Mouse (Mus musculus) spleen, adult 2 months (tissue): ENCODE data around the gene Zfp385b. TPM values are rescaled to one million over a fixed set of nuclear protein-coding genes. Genes with fewer than 3 reads are reported as not detected.

Source experiments
- DNase-seq, 2 experiments: peaks; one replicate each; pipeline versions ENCODE4 v3.0.0 to v3.0.0-alpha.2; 2012 to 2021; ENCODE audit warnings: low spot score in 2 of 2, low read depth in 1 of 2
- H3K27ac ChIP-seq: fragments of 200-500 bp; 2 replicates; pipeline ENCODE4 v1.5.1; 2012; ENCODE audit warnings: low read length, inconsistent platforms; ENCODE audit not compliant: insufficient read depth
- H3K27me3 ChIP-seq: fragments of 200-500 bp; 2 replicates; pipeline ENCODE4 v1.6.1; 2012; ENCODE audit warnings: mild to moderate bottlenecking, moderate library complexity, low read length, inconsistent platforms; ENCODE audit not compliant: control insufficient read depth, insufficient read depth
- H3K36me3 ChIP-seq: fragments of 200-500 bp; 2 replicates; pipeline ENCODE4 v1.6.1; 2012; ENCODE audit warnings: mild to moderate bottlenecking, low read length, inconsistent platforms; ENCODE audit not compliant: control insufficient read depth, insufficient read depth
- H3K4me1 ChIP-seq: fragments of 200-500 bp; 2 replicates; pipeline ENCODE4 v1.6.1; 2011; ENCODE audit warnings: inconsistent platforms; ENCODE audit not compliant: control insufficient read depth, insufficient read depth, insufficient read length
- H3K4me3 ChIP-seq: fragments of 200-500 bp; 2 replicates; pipeline ENCODE4 v1.5.1; 2011; ENCODE audit warnings: mild to moderate bottlenecking, inconsistent platforms; ENCODE audit not compliant: insufficient read depth, insufficient read length; ENCODE audit errors: extremely low read depth
- CTCF ChIP-seq: fragments of 200-500 bp; IDR thresholded peaks from 2 replicates; pipeline ENCODE4 v1.5.1; 2011; ENCODE audit warnings: mild to moderate bottlenecking, inconsistent platforms; ENCODE audit not compliant: insufficient read depth, insufficient read length, insufficient replicate concordance; ENCODE audit errors: extremely low read depth
- POLR2A ChIP-seq: fragments of 200-500 bp; IDR thresholded peaks from 2 replicates; pipeline ENCODE4 v1.6.1; 2011; ENCODE audit warnings: low read depth, low read length, inconsistent platforms
- WGBS: fragments of 180-500 bp; shearing (Covaris S2); methylation state at CpG from one replicate; pipeline ENCODE4 v1.1.7; 2018; 5-methylcytosine and 5-hydroxymethylcytosine counted together
- polyA plus RNA-seq: library from polyadenylated mRNA; depleted of rRNA; stranded (reverse); fragments of >200 nt; gene quantifications from 2 replicates; pipeline ENCODE4 v1.2.3, GENCODE M21; 2012

Zfp385b gene
- polyA plus RNA-seq, 1 experiment = not detected

GRCm38 (mm10) chr2:77526301-77526700 lies 293.1 kb downstream of the Zfp385b start:
- 65% methylated on average over 5 of the region's 5 CpGs for WGBS
- Histone ChIP-seq H3K36me3 (no peaks in the 10 kb centered on the region), H3K27ac (no peak overlapping the region), H3K4me1 (no peaks in the 10 kb centered on the region), H3K4me3 (no peak overlapping the region), H3K27me3 (no peaks in the 10 kb centered on the region)
- DNase-seq = no peak
- TF ChIP-seq POLR2A (no peak), CTCF (no peak)

- H3K27ac ChIP-seq = no peak overlapping the region
- WGBS = 92% methylated on average over 4 of the region's 4 CpGs
- no peak for DNase-seq
- no peak overlapping the region for H3K4me3 ChIP-seq
- TF ChIP-seq POLR2A (no peak), CTCF (no peak)
- no peaks in the 10 kb centered on the region for H3K4me1 ChIP-seq
- no peaks in the 10 kb centered on the region for H3K36me3 ChIP-seq
- no peaks in the 10 kb centered on the region for H3K27me3 ChIP-seq
These were observed 297.2 kb downstream of the Zfp385b start for GRCm38 (mm10) chr2:77522223-77522622.

- Histone ChIP-seq H3K27ac (no peak overlapping the region), H3K27me3 (no peaks in the 10 kb centered on the region), H3K36me3 (no peaks in the 10 kb centered on the region), H3K4me1 (no peaks in the 10 kb centered on the region), H3K4me3 (no peak overlapping the region)
- no peak for DNase-seq
- TF ChIP-seq POLR2A (no peak), CTCF (no peak)
- WGBS = 6% methylated on average over 14 of the region's 14 CpGs
These were observed 300.1 kb downstream of the Zfp385b start for GRCm38 (mm10) chr2:77519341-77519740.

- TF ChIP-seq CTCF (no peak), POLR2A (no peak)
- Histone ChIP-seq H3K36me3 (no peaks in the 10 kb centered on the region), H3K27ac (no peak overlapping the region), H3K4me3 (no peak overlapping the region), H3K4me1 (no peaks in the 10 kb centered on the region), H3K27me3 (no peaks in the 10 kb centered on the region)
- no peak for DNase-seq
- WGBS = 13% methylated on average over 8 of the region's 8 CpGs
These were observed 300.7 kb downstream of the Zfp385b start for GRCm38 (mm10) chr2:77518693-77519092.

GRCm38 (mm10) chr2:77516606-77517005 lies 302.8 kb downstream of the Zfp385b start:
- TF ChIP-seq POLR2A = no peak
- TF ChIP-seq CTCF = no peak
- no peak overlapping the region for H3K27ac ChIP-seq
- WGBS = 85% methylated on average over 5 of the region's 5 CpGs
- H3K4me1 ChIP-seq = no peaks in the 10 kb centered on the region
- no peak for DNase-seq
- no peaks in the 10 kb centered on the region for H3K27me3 ChIP-seq
- H3K4me3 ChIP-seq = no peak overlapping the region
- no peaks in the 10 kb centered on the region for H3K36me3 ChIP-seq

GRCm38 (mm10) chr2:77515654-77516053 lies 303.8 kb downstream of the Zfp385b start:
- TF ChIP-seq POLR2A = no peak
- no peak for TF ChIP-seq CTCF
- H3K27me3 ChIP-seq = no peaks in the 10 kb centered on the region
- H3K27ac ChIP-seq = no peak overlapping the region
- H3K36me3 ChIP-seq = no peaks in the 10 kb centered on the region
- no peaks in the 10 kb centered on the region for H3K4me1 ChIP-seq
- no peak for DNase-seq
- no peak overlapping the region for H3K4me3 ChIP-seq
- 77% methylated on average over 6 of the region's 6 CpGs for WGBS

- Histone ChIP-seq H3K36me3 (no peaks in the 10 kb centered on the region), H3K27me3 (no peaks in the 10 kb centered on the region), H3K27ac (no peak overlapping the region), H3K4me3 (no peak overlapping the region), H3K4me1 (no peaks in the 10 kb centered on the region)
- TF ChIP-seq POLR2A (no peak), CTCF (no peak)
- no peak for DNase-seq
- 77% methylated on average over 7 of the region's 7 CpGs for WGBS
These were observed 304.4 kb downstream of the Zfp385b start for GRCm38 (mm10) chr2:77515011-77515410.

GRCm38 (mm10) chr2:77514476-77514875 lies 305.0 kb downstream of the Zfp385b start:
- 74% methylated on average over 4 of the region's 4 CpGs for WGBS
- H3K27me3 ChIP-seq = no peaks in the 10 kb centered on the region
- H3K27ac ChIP-seq = no peak overlapping the region
- TF ChIP-seq CTCF (no peak), POLR2A (no peak)
- H3K4me1 ChIP-seq = no peaks in the 10 kb centered on the region
- no peak for DNase-seq
- H3K4me3 ChIP-seq = no peak overlapping the region
- H3K36me3 ChIP-seq = no peaks in the 10 kb centered on the region
